Mouse (Mus musculus) stomach, embryonic 16.5 days (tissue): ENCODE measurements around the gene Polr2l. TPM values are rescaled to one million over a fixed set of nuclear protein-coding genes. Genes with fewer than 3 reads are reported as not detected.
A peak's percentile ranks its signal among the peaks of the same experiment; 100 is the strongest.

Experiments
- ATAC-seq: fragments of 200-750 bp; cut with Nextera tagmentation; 2 replicates; pipeline ENCODE4 v1.8.0; 2017; ENCODE audit warnings: moderate number of reproducible peaks, moderate TSS enrichment; ENCODE audit not compliant: insufficient read depth, low FRiP score
- H3K27ac ChIP-seq: fragments of 300-500 bp; sonication (generic); 2 replicates; pipeline ENCODE4 v1.5.1; 2014; ENCODE audit warnings: low read length
- H3K27me3 ChIP-seq: fragments of 300-500 bp; sonication (generic); 2 replicates; pipeline ENCODE4 v1.6.1; 2014; ENCODE audit warnings: low read length, control low read depth, mixed read lengths; ENCODE audit not compliant: control insufficient read depth, insufficient read depth
- H3K36me3 ChIP-seq: fragments of 300-500 bp; sonication (generic); 2 replicates; pipeline ENCODE4 v1.6.1; 2014; ENCODE audit warnings: low read length; ENCODE audit not compliant: control insufficient read depth, insufficient read depth
- H3K4me1 ChIP-seq: fragments of 300-500 bp; sonication (generic); 2 replicates; pipeline ENCODE4 v1.6.1; 2014; ENCODE audit warnings: low read length, control low read depth, mixed read lengths; ENCODE audit not compliant: control insufficient read depth, insufficient read depth
- H3K4me2 ChIP-seq: fragments of 300-500 bp; sonication (generic); 2 replicates; pipeline ENCODE4 v1.6.1; 2014; ENCODE audit warnings: low read depth, low read length, mixed read lengths
- H3K4me3 ChIP-seq: fragments of 300-500 bp; sonication (generic); replicated peaks from 2 replicates; pipeline ENCODE4 v1.5.1; 2014; ENCODE audit warnings: mild to moderate bottlenecking, low read length
- H3K9ac ChIP-seq: fragments of 300-500 bp; sonication (generic); 2 replicates; pipeline ENCODE4 v1.6.1; 2014; ENCODE audit warnings: low read length
- H3K9me3 ChIP-seq: fragments of 300-500 bp; sonication (generic); replicated peaks from 2 replicates; pipeline ENCODE4 v1.6.1; 2016; ENCODE audit warnings: low read length, control low read depth; ENCODE audit not compliant: control insufficient read depth
- WGBS: fragments of 180-500 bp; shearing (Covaris S2); extraction: QIAGEN DNeasy Blood & Tissue Kit; methylation state at CpG from one replicate; pipeline ENCODE4 v1.1.7; 2014; 5-methylcytosine and 5-hydroxymethylcytosine counted together
- polyA plus RNA-seq: library from polyadenylated mRNA; unstranded; fragments of >200 nt; fragmentation: Nextera tagmentation; extraction: Ambion mirVana; gene quantifications from 2 replicates; pipeline ENCODE4 v1.2.1, GENCODE M21; 2015

Polr2l gene
- polyA plus RNA-seq, 1 experiment from 2014 or later: 63.1 TPM

- Histone ChIP-seq H3K27me3 (0 out of 2 replicates have a peak, but pooled peaks cover 8% of the 10 kb centered on the region), H3K4me1 (peaks cover 42% of the 10 kb centered on the region), H3K9ac (peak overlapping the region; percentile 64), H3K27ac (no peak overlapping the region), H3K4me2 (peak overlapping the region; percentile 88), H3K9me3 (no peaks in the 10 kb centered on the region), H3K36me3 (no peaks in the 10 kb centered on the region), H3K4me3 (peak overlapping the region; percentile 49)
- under 1% methylated on average over 81 of the region's 81 CpGs for WGBS
- peak; percentile 12; the same call in 1 of the 2 replicates for ATAC-seq
Measured at GRCm38 (mm10) chr7:141481498-141482401, 6.8 kb upstream of the Polr2l start.

DNA sequence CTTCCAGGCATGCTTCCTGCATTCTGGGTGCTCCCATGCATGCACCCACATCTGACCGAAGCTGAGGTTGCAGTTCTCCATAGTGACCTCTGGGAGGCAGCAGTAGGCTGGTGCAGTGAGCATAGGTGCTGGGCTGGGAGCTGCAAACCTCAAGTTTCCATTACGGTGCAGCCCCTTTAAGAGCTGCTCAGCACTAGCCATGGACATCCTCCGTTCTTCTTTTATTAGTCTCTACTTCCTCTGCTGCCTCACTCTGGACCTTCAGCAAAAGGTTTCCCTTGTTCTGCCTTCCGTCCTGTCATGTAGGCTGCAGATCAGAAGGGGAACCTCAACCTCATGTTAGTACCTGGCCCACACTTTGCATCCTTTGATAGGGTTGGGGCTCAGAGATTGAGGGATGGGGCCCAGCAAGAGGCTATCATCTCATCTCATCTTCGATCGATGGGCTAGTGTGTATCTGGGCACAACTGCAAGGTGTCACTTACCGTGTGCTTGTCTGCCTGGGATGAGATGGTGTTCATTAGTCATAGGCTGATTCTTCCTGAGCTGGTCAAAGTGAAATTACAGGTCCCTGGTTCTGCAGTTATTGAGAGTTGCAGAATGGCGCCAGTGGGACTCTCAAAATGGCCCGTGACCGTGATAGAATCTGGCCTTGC is 6.0 kb upstream of the Polr2l start:
- H3K27ac ChIP-seq: no peak overlapping the region

DNA sequence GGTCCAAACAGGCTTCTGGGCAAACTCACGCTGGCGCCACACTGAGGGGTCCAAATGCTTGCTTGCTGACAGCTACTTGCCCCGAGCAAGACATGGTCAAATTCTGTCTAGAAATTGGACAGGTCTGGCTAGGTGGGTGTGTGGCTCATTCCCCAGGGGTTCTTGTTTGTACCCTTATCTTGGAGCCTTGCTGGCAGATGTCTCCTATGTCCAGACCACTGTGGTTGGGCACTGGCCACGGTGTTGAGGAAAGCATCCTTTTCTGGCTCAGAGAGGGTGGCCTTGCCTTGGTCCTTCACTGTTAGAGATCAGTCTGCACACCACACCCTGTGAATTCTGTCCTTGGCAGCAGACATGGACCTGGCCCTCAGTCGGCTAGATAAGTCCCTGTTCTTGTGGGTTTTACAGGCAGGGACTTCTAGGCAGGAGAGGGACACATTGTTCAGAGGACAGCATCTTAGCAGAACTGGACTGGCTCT is 3.4 kb upstream of the Polr2l start:
- Histone ChIP-seq H3K9ac (0 out of 2 replicates have a peak overlapping the region, but pooled peaks have one; percentile 82), H3K4me1 (peaks cover 55% of the 10 kb centered on the region), H3K4me2 (no peak overlapping the region), H3K36me3 (no peaks in the 10 kb centered on the region), H3K9me3 (no peaks in the 10 kb centered on the region), H3K27ac (peak overlapping the region; percentile 97; the same call in 1 of the 2 replicates), H3K4me3 (no peak overlapping the region), H3K27me3 (0 out of 2 replicates have a peak, but pooled peaks cover 8% of the 10 kb centered on the region)
- 63% methylated on average over 5 of the region's 5 CpGs for WGBS
- ATAC-seq: no peak

More for the DNA sequence above, 6.0 kb upstream of the Polr2l start:
- Histone ChIP-seq H3K9ac (no peak overlapping the region), H3K27me3 (0 out of 2 replicates have a peak, but pooled peaks cover 8% of the 10 kb centered on the region), H3K9me3 (no peaks in the 10 kb centered on the region), H3K4me2 (peak overlapping the region; percentile 88), H3K4me1 (peaks cover 49% of the 10 kb centered on the region), H3K4me3 (no peak overlapping the region), H3K36me3 (no peaks in the 10 kb centered on the region)
- ATAC-seq: no peak
- WGBS: 10% methylated on average over 10 of the region's 10 CpGs

- H3K36me3 ChIP-seq: no peaks in the 10 kb centered on the region
- peaks cover 53% of the 10 kb centered on the region for H3K4me1 ChIP-seq
- H3K4me2 ChIP-seq: peak overlapping the region; percentile 81
- H3K9ac ChIP-seq: peak overlapping the region; percentile 82
- H3K27me3 ChIP-seq: 0 out of 2 replicates have a peak, but pooled peaks cover 8% of the 10 kb centered on the region
- H3K9me3 ChIP-seq: no peaks in the 10 kb centered on the region
- WGBS: 31% methylated on average over 4 of the region's 4 CpGs
- ATAC-seq: no peak
- H3K27ac ChIP-seq: peak overlapping the region; percentile 97
- H3K4me3 ChIP-seq: no peak overlapping the region; the same call in 1 of the 2 replicates
Measured at GRCm38 (mm10) chr7:141477578-141478269, 2.8 kb upstream of the Polr2l start.

DNA sequence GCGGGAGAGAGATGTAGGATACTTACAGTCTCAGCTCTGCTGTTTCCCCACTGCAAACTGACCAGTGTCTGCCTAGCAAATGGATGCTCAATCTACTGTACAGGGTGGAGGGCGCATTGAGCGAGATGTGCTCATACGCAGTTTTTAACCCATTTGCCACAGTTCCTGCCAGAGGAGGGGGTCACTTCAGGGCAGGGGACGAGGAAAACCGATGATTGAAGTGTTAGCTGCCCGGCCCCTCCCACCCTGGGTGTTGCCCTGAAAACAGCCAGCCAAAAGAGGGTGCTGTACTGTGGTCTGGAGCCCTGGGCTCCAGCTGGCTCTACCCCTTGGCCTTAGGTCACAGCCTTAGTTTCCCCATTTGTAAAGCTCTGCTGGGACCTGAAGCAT is 2.0 kb upstream of the Polr2l start:
- 3% methylated on average over 7 of the region's 7 CpGs for WGBS
- no peak for ATAC-seq

DNA sequence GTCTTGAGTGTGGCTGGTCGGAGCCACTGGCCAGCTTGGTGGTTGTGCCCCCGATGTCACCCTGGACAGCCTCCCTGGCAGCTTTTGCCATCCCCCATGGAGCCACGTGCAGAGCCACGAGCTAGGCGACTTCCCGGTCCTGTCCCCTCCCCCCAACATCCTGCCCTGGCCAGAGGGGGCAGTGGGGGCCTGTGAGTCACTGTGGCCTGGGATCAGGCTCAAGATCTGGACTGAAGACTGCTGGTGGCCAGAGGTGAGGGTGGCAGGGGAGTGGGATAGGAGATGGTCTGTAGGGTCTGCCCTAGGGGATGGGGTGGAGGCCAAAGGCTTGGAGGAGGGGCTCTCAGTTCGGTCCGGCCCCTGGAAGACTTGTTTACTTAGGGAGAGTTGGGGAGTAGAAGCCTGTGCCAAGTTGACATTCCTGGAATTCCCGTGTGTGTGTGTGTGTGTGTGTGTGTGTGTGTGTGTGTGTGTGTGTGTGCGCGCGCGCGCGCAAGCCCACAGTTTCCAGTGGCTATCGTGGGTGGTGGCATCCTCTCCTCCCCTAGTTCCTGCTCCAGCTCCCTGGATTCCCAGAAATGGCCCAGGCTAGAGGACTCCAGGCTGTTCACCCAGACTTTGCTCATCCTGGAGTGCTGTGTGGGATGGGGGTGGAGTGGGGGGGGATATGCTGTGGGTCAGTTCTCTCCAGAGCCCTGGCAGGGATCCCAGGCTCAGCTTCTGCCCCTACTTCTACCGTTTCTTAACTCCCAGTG is 1.5 kb upstream of the Polr2l start:
- Histone ChIP-seq H3K9ac (peak overlapping the region; percentile 82), H3K4me1 (peaks cover 42% of the 10 kb centered on the region), H3K4me3 (peak overlapping the region; percentile 72), H3K4me2 (peak overlapping the region; percentile 81), H3K9me3 (no peaks in the 10 kb centered on the region), H3K27ac (peak overlapping the region; percentile 97), H3K36me3 (0 out of 2 replicates have a peak, but pooled peaks cover 2% of the 10 kb centered on the region), H3K27me3 (0 out of 2 replicates have a peak, but pooled peaks cover 1% of the 10 kb centered on the region)
- WGBS: 2% methylated on average over 17 of the region's 17 CpGs
- peak; percentile 81 for ATAC-seq

More for the DNA sequence above, 2.0 kb upstream of the Polr2l start:
- Histone ChIP-seq H3K4me1 (peaks cover 47% of the 10 kb centered on the region), H3K36me3 (no peaks in the 10 kb centered on the region), H3K27me3 (0 out of 2 replicates have a peak, but pooled peaks cover 4% of the 10 kb centered on the region), H3K9ac (peak overlapping the region; percentile 82), H3K9me3 (no peaks in the 10 kb centered on the region), H3K4me3 (peak overlapping the region; percentile 72), H3K27ac (peak overlapping the region; percentile 97), H3K4me2 (peak overlapping the region; percentile 81)

DNA sequence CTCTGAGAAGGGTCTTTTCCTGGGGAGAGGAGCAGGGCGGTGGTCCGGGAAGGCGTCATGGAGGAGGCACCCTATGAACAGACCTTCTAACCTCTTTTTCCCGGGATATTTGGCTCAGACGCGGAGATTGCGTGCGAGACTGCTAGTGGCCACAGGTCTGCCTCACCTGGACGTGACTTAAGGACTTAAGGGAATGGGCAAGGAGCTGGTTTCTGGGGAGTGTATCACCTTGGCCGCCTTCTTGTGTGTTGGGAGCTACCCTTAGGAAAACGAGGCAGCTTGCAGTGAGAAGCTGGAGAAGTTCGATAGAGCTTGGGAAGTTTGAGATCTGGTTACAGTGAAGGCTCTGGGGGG is 850 bp upstream of the Polr2l start:
- Histone ChIP-seq H3K4me2 (peak overlapping the region; percentile 81), H3K27me3 (no peaks in the 10 kb centered on the region), H3K36me3 (peaks cover 6% of the 10 kb centered on the region; the same call in 1 of the 2 replicates), H3K9ac (peak overlapping the region; percentile 82), H3K4me3 (peak overlapping the region; percentile 72), H3K27ac (peak overlapping the region; percentile 97), H3K9me3 (no peaks in the 10 kb centered on the region), H3K4me1 (peaks cover 36% of the 10 kb centered on the region)
- under 1% methylated on average over 12 of the region's 12 CpGs for WGBS
- ATAC-seq: no peak

GRCm38 (mm10) chr7:141474160-141474559 is 772 bp downstream of the Polr2l start:
- peaks cover 14% of the 10 kb centered on the region for H3K36me3 ChIP-seq
- H3K27me3 ChIP-seq: no peaks in the 10 kb centered on the region
- H3K4me1 ChIP-seq: peaks cover 42% of the 10 kb centered on the region
- H3K27ac ChIP-seq: no peak overlapping the region
- H3K4me3 ChIP-seq: peak overlapping the region; percentile 72
- H3K4me2 ChIP-seq: peak overlapping the region; percentile 81
- 9% methylated on average over 5 of the region's 5 CpGs for WGBS
- peak overlapping the region; percentile 82 for H3K9ac ChIP-seq
- H3K9me3 ChIP-seq: no peaks in the 10 kb centered on the region
- ATAC-seq: no peak
